Mouse (Mus musculus) urinary bladder, postnatal 4 days (tissue): ENCODE data around the gene Erh.
A peak's percentile ranks its signal among the peaks of the same experiment; 100 is the strongest.

Experiments
- DNase-seq, 2 experiments: peaks; one replicate each; pipeline ENCODE4 v3.0.0; 2021 to 2022; ENCODE audit warnings: low spot score in 2 of 2

Erh gene

DNA sequence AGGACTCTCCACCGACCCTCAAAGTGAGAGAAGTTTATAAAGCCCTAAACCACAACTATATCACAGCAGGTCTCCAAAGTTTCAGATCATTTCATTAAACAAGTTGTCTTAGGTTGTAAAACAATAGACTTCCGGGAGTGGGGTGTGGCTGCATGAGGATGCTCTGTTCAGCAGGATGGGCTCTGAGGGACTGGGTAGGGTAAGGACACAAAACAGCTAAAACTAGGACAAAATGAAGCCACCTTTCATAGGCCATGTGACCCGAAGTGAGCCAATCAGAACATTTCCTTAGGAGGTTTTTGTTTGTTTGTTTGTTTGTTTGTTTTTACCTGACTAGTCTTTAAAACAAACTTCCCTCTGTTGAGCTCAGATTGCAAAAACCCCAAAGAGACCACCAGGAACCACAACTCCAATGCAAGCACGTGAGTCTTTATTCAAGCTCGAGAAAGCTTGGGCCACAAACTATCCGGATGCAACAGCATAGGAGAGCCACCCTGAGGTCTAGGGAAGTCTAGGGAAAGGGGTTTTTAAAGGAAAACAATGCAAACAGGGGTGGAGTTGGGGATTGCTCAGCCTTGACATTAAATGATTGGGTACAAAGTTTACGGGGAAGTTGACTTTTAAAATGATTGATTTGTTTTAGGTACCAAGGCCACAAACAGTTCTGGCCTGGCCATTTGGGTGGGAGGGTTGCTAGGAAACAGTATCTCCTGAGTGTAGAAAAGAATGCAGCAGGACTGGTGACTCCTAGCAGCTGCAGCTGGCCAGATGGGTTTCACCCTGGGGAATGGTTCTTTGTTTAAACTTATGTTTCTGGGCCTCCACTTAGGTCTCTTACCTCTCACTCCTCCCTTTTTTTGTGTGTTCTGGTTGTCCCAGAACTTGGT lies 28.5 kb downstream of the Erh start:
- no peak for DNase-seq

DNA sequence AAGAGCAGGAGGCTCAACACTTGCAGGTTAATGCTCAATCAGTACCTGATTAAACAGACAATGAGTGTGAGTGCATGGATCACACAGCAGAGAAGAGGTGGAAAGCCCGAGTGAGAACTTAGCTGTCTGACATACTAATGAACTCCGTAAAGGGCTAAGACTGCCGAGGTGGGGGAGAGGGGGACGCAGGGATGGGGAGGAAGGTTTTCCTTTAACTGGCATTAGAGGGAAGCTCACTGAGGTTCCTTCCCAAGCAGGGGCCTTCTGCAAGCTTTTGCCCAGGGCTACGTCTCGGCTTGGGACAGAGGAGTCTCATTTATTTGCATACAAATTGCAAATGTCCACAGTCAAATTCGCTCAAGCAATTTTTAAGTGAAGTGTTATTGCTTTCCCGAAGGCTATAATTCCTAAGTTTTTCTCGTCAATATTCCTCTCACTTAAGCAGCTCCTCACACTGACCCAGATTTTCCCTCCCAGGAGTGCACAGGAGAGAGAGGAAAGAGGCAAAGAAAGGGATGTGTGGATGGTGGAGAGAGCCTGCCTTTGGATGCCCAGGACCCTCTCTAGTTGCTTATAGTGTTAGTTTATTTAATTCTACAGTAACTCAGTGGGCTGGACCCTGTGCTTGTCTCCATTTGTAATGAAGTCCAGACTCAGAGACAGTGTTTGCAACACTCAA lies 31.9 kb downstream of the Erh start:
- no peak for DNase-seq

DNA sequence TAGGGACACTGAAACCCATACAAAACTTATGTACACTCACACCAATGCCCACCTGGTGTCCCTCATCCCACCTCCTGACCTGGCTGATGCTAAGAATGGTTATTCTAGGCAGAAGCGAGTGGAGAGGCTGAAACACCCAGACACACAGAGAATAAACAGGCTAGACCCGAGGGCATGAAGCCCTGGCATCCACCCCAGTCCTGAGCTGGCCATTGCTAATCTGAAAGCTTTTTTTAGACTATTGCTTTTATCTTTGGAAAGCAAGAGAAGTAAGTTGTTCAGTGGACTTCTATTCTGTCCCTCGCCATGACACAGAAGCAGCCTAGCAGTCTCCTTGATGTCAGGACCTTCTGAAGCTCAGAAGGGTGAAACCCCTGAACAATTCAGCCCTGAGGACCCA lies 34.2 kb downstream of the Erh start:
- DNase-seq, result no peak

DNA sequence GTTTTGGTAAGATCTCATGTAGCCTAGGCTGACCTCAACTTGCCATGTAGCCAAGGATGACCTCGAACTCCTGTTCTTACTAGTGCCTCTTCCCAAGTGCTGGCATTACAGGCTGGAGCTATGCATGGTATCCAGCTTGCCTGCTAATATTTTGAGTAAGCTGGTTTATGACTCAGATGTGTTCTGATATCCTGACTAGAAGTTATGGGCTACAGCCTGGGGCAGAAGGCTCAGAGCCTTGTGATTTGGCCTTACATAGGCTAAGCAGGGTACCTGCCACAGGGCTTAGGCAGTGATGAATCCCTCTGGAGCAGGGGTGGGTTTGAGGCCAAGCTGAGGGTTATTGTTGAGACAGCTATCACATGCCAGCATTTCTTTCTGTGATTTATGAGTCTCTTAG lies 35.6 kb downstream of the Erh start:
- no peak for DNase-seq

DNA sequence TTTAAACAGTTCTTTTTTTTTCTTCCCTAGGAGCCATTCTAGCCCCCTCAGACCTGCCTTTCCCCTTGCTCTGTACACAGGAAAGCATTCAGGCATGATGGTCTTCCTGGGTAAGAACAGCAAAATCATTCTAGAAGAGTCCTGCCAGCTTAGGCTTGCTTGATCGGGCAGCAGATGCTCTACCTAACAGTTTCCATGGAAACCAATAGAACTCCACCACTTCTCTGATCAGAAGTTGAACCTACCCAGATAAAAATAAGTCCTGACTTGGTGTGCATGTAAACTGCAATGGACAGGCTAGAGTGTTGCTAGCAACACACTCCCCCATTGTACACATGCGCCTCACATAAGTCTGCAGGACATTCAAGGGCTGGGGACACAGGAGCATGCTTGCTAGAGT lies 39.9 kb downstream of the Erh start:
- DNase-seq, result no peak

DNA sequence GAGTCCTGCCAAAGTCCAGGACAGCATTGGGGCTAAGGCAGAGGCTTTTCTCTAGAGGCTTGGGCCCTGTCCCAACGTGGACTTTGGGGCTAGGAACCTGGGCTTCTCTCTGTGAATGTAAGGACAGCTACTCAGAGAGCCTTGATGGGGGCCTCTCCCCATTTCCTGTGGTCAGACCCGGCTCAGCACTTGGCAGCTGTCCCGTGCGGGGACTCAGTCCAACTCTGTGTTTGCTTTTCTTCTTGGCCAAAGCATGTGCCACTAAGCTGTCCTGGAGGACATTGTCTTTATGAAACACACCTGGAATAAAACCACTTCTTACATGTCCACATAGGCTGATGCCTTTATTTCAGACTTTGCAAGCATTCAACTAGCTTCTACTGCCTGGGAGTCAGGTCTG lies 40.6 kb downstream of the Erh start:
- DNase-seq, result peak; percentile 59 to 73

DNA sequence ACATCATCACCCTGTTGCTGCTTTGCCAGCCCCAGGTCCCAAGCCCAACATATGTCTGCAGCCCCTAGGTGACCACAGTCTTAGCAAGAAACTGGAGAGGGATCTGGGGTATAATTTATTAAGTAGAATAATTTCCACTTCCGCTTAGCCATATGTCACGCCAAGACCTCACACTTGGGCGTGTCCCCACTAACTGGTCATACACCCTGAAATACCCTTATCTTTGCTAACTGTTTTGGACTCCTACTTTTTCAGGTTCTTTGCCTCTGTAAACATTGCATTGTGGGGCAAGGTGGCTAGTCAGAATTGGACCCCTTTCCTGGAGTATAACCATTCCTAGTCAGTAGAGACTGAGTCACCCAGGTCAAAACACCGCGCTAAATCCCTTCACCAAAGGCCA lies 41.7 kb downstream of the Erh start:
- no peak for DNase-seq

DNA sequence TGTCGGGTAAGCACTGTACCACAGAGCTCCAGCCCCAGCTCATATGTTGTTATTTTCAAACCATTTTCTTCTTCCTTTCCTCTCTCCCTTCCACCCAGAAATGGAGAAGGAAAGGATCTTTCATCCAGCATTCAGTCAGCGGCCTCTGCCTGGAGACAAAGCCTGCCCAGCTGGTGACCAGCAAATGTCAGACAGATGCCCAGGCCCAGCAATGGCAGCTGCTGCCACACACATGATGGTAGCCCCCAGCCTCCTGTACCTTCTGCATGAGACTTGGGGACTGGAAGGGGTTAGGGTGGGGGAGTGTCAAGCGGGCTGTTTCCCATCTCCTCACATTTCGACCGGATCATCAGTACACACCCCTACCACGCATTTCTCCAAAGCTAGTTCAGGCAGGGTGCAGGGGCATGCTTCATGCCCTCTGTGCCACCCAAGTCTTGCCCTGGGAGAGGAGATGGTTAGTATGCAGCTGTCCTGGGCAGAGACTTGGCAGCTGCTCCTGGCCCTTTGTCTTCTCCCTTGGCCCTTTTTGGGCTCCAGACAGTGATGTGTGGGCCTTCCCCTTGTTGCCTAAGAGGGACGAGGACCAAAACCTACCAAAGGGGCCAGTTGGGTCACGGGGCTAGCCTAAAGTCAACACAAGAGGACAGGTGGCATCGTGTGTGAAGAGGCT lies 42.4 kb downstream of the Erh start:
- no peak for DNase-seq

DNA sequence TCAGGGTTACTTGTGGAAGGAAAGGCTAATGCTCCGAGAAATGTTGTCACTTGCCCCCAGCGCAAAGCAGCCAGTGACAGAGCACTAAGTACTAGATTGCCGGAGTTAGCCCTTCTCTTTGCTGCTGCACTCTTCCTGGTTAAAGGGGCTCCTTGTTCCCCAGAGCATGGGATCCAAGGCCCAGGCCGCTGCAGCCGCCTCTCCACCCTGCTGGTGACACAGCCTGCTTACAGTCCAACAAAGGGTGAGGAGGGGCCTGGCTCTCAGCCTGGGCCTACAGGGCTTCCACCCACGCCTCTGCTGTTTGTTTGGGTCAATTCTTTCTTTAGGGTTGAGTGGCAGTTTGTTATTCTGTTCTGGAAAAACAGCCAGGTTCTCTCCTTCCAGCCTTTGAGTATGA lies 45.4 kb downstream of the Erh start:
- DNase-seq, result peak; percentile 51 to 64

DNA sequence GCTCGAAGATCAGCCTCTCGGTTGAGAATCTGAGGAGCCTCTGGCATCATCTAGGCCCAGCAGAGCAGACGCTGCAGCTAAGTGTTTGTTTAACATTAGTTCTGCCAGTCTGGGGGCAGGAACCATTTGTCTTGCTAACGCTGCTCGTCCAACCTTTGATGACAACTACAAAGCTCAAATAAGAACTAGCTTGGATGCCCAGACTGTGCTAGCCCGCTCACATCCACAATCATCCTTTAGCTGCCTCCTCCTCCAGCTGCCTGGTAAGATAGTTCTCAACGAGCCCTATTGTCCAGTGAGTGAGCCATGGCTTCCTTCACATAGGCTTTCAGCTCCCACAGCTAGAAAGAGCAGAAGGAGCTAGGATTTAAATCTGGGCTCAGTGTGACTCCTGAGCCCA lies 45.9 kb downstream of the Erh start:
- DNase-seq, result no peak

DNA sequence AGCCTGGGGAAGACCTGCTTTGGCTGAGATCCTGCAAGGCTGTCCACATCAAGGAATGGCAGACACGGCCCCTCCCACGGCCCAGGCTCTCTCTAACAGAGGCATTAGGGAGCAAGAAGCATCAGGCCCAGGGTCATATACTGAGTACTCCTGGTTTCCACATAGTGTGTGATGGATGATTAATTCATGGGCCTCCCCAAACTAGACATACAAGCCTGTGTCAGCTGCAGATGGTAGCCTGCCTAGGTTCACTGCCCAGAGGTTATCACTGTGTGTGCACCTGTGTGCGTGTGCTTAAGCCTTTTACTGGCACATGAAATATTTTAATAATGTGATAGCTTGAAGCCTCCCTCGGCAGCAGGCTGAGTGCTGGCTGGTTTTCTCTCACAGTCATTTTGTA lies 48.2 kb downstream of the Erh start:
- DNase-seq, result no peak

DNA sequence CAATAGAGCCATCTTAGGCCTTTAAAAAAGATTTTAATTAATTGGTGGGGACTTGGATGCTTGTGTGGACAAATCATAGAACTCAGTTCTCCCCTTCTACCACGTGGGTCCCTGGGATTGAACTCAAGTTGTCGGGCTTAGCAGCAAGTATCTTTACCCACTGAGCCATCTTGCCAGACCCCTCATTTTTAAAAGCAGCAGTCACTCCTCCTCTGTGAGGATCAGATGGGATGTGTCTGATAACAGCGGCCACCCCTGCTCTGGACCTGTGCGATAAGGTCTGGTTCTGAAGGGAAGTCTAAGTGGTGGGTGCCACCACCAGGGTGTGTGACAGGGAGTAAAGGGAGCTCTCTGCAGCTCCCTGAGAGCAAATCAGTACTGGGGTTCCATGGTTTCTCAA lies 48.6 kb downstream of the Erh start:
- no peak for DNase-seq

DNA sequence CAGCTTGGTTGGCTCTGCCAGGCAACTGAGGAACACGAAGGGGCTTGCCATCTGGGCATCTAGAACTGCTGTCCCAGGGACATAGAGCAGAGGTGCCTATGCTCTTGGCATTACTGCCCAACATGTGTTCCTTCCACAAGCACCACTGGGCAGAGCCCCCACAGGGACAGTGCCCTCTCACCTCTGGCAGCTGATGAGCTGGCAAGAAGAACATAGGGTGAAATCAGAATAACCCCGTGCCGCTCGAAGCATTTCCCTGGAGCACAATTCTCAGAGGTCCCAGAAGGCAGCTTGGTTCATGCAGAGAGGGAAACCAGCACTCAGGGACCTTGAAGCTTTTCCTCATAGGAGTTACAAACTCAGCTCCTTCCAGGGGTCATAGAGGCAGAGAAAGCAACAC lies 49.4 kb downstream of the Erh start:
- DNase-seq, result no peak

DNA sequence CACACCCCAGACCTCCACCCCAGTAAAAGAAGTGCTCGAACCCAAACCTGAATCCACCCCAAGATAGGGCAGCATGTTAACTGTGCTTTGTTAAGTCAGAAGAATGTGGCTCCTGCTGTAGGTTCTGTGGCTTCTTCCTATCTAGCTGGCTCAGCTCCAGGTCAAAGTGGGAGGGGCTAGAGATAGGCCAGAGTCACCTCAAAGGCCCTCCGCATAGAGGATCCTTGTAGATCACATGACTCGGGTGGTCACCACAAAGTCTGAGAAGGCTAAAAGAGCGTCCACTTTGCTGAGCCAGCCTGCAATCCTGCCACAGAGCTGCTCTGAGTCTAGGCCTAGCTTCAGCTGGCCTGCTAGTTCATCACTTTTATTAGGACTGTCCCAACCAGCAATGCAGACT lies 50.0 kb downstream of the Erh start:
- no peak for DNase-seq

DNA sequence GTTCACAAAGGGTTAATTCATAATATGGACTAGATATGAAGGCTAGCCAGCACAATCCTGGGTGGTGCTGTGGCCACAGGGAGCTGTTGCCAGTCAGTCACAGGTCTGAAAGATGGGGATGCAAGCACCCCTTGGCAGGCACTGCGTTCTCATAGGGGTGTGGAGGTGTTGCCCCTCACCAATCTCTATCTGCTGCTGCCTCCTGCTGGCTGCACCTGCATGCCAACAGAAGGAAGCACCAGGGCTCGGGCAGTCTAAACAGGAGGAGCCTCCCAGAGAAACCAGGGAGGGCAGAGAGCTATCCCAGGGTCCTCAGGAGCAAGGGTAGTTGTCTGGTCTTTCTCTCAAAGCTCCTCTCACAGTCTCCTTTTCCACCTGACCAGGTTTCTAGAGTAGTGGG lies 59.2 kb downstream of the Erh start:
- DNase-seq, result no peak
